Mouse (Mus musculus): ENCODE data around the gene Rtkn. TPM values are rescaled to one million over a fixed set of nuclear protein-coding genes. Genes with fewer than 3 reads are reported as not detected.
"Not testable (repeated sequence)": the region's sequence is repeated elsewhere in the genome, so short reads cannot be mapped to it uniquely, and the experiment has no call there.

Gene Rtkn
- polyA plus RNA-seq, 1 experiment from 2014 or later, result 20.3 TPM

- H3K4me1 ChIP-seq (replicated peaks), result peaks cover 37% of the 10 kb centered on the region
- peak overlapping the region; percentile 74 for H3K4me2 ChIP-seq
- H3K9ac ChIP-seq, result peak overlapping the region; percentile 65
- ATAC-seq (ENCODE audit: insufficient number of reproducible peaks, low FRiP score), result no peak
- H3K27ac ChIP-seq (ENCODE audit: poor library complexity, severe bottlenecking), result peak overlapping the region; percentile 36
- H3K27me3 ChIP-seq (replicated peaks), result no peaks in the 10 kb centered on the region
- WGBS, result 6% methylated on average over 41 of the region's 41 CpGs
- no peaks in the 10 kb centered on the region for H3K9me3 ChIP-seq (replicated peaks)
- H3K4me3 ChIP-seq, result peak overlapping the region; percentile 42
- H3K36me3 ChIP-seq, result peaks cover 12% of the 10 kb centered on the region
These were observed 7.0 kb downstream of the Rtkn start for GRCm38 (mm10) chr6:83142211-83142731.

GRCm38 (mm10) chr6:83142886-83143285, 7.6 kb downstream of the Rtkn start:
- H3K9ac ChIP-seq, result peak overlapping the region; percentile 65
- ATAC-seq (ENCODE audit: insufficient number of reproducible peaks, low FRiP score), result no peak
- peaks cover 18% of the 10 kb centered on the region for H3K36me3 ChIP-seq
- H3K4me3 ChIP-seq, result peak overlapping the region; percentile 42
- no peak overlapping the region for H3K27ac ChIP-seq (ENCODE audit: poor library complexity, severe bottlenecking)
- WGBS, result 42% methylated on average over 11 of the region's 11 CpGs
- H3K9me3 ChIP-seq (replicated peaks), result no peaks in the 10 kb centered on the region
- peaks cover 36% of the 10 kb centered on the region for H3K4me1 ChIP-seq (replicated peaks)
- H3K27me3 ChIP-seq (replicated peaks), result no peaks in the 10 kb centered on the region
- peak overlapping the region; percentile 74 for H3K4me2 ChIP-seq

GRCm38 (mm10) chr6:83145209-83145608, 9.9 kb downstream of the Rtkn start:
- Histone ChIP-seq H3K9ac (no peak overlapping the region), H3K27me3 (replicated peaks) (no peaks in the 10 kb centered on the region), H3K36me3 (peaks cover 41% of the 10 kb centered on the region), H3K4me1 (replicated peaks) (peaks cover 20% of the 10 kb centered on the region), H3K4me2 (no peak overlapping the region), H3K27ac (ENCODE audit: poor library complexity, severe bottlenecking) (no peak overlapping the region), H3K4me3 (no peak overlapping the region), H3K9me3 (replicated peaks) (no peaks in the 10 kb centered on the region)
- no peak for ATAC-seq (ENCODE audit: insufficient number of reproducible peaks, low FRiP score)
- WGBS, result 63% methylated on average over 2 of the region's 2 CpGs

- H3K4me3 ChIP-seq, result no peak overlapping the region
- WGBS, result 59% methylated on average over 9 of the region's 9 CpGs
- H3K36me3 ChIP-seq, result peaks cover 47% of the 10 kb centered on the region
- peaks cover 24% of the 10 kb centered on the region for H3K4me1 ChIP-seq (replicated peaks)
- H3K9ac ChIP-seq, result 0 out of 2 replicates have a peak overlapping the region, but pooled peaks have one; percentile 15
- H3K4me2 ChIP-seq, result no peak overlapping the region
- H3K27me3 ChIP-seq (replicated peaks), result no peaks in the 10 kb centered on the region
- H3K27ac ChIP-seq (ENCODE audit: poor library complexity, severe bottlenecking), result 0 out of 2 replicates have a peak overlapping the region, but pooled peaks have one; percentile 33
- ATAC-seq (ENCODE audit: insufficient number of reproducible peaks, low FRiP score), result no peak
- H3K9me3 ChIP-seq (replicated peaks), result no peaks in the 10 kb centered on the region
These were observed 10.5 kb downstream of the Rtkn start for GRCm38 (mm10) chr6:83145805-83146204.

- H3K36me3 ChIP-seq, result peaks cover 54% of the 10 kb centered on the region
- no peak overlapping the region for H3K4me3 ChIP-seq
- H3K9me3 ChIP-seq (replicated peaks), result no peaks in the 10 kb centered on the region
- H3K4me1 ChIP-seq (replicated peaks), result peaks cover 26% of the 10 kb centered on the region
- H3K27me3 ChIP-seq (replicated peaks), result no peaks in the 10 kb centered on the region
- no peak overlapping the region for H3K27ac ChIP-seq (ENCODE audit: poor library complexity, severe bottlenecking)
- WGBS, result 59% methylated on average over 7 of the region's 7 CpGs
- no peak overlapping the region for H3K4me2 ChIP-seq
- no peak overlapping the region for H3K9ac ChIP-seq
- ATAC-seq (ENCODE audit: insufficient number of reproducible peaks, low FRiP score), result no peak
These were observed 12.0 kb downstream of the Rtkn start for GRCm38 (mm10) chr6:83147280-83147679.

GRCm38 (mm10) chr6:83151721-83152120, 16.5 kb downstream of the Rtkn start:
- peaks cover 58% of the 10 kb centered on the region for H3K36me3 ChIP-seq
- peak overlapping the region; percentile 39 for H3K9ac ChIP-seq
- no peaks in the 10 kb centered on the region for H3K9me3 ChIP-seq (replicated peaks)
- peaks cover 25% of the 10 kb centered on the region for H3K4me1 ChIP-seq (replicated peaks)
- H3K4me3 ChIP-seq, result no peak overlapping the region
- no peak overlapping the region for H3K27ac ChIP-seq (ENCODE audit: poor library complexity, severe bottlenecking)
- 20% methylated on average over 8 of the region's 8 CpGs for WGBS
- ATAC-seq (ENCODE audit: insufficient number of reproducible peaks, low FRiP score), result no peak
- 0 out of 2 replicates have a peak, but pooled peaks cover 13% of the 10 kb centered on the region for H3K27me3 ChIP-seq (replicated peaks)
- 0 out of 2 replicates have a peak overlapping the region, but pooled peaks have one; percentile 6 for H3K4me2 ChIP-seq

GRCm38 (mm10) chr6:83153038-83153437, 17.8 kb downstream of the Rtkn start:
- H3K4me2 ChIP-seq, result no peak overlapping the region
- no peaks in the 10 kb centered on the region for H3K9me3 ChIP-seq (replicated peaks)
- H3K27me3 ChIP-seq (replicated peaks), result 0 out of 2 replicates have a peak, but pooled peaks cover 13% of the 10 kb centered on the region
- 82% methylated on average over 12 of the region's 12 CpGs for WGBS
- H3K4me1 ChIP-seq (replicated peaks), result peaks cover 25% of the 10 kb centered on the region
- H3K4me3 ChIP-seq, result no peak overlapping the region
- H3K9ac ChIP-seq, result no peak overlapping the region
- ATAC-seq (ENCODE audit: insufficient number of reproducible peaks, low FRiP score), result no peak
- H3K27ac ChIP-seq (ENCODE audit: poor library complexity, severe bottlenecking), result no peak overlapping the region
- H3K36me3 ChIP-seq, result peaks cover 46% of the 10 kb centered on the region

- H3K27me3 ChIP-seq (replicated peaks), result 0 out of 2 replicates have a peak, but pooled peaks cover 13% of the 10 kb centered on the region
- WGBS, result 55% methylated on average over 5 of the region's 5 CpGs
- peaks cover 25% of the 10 kb centered on the region for H3K4me1 ChIP-seq (replicated peaks)
- no peak overlapping the region for H3K4me3 ChIP-seq
- H3K36me3 ChIP-seq, result peaks cover 41% of the 10 kb centered on the region
- ATAC-seq (ENCODE audit: insufficient number of reproducible peaks, low FRiP score), result no peak
- no peak overlapping the region for H3K9ac ChIP-seq
- H3K9me3 ChIP-seq (replicated peaks), result no peaks in the 10 kb centered on the region
- H3K4me2 ChIP-seq, result no peak overlapping the region
- no peak overlapping the region for H3K27ac ChIP-seq (ENCODE audit: poor library complexity, severe bottlenecking)
These were observed 18.2 kb downstream of the Rtkn start for GRCm38 (mm10) chr6:83153485-83153884.

- WGBS, result 9% methylated on average over 23 of the region's 23 CpGs
- peaks cover 19% of the 10 kb centered on the region for H3K36me3 ChIP-seq
- peak overlapping the region; percentile 71 for H3K9ac ChIP-seq
- H3K9me3 ChIP-seq (replicated peaks), result no peaks in the 10 kb centered on the region
- H3K27me3 ChIP-seq (replicated peaks), result peaks cover 23% of the 10 kb centered on the region
- peak overlapping the region; percentile 88 for H3K4me2 ChIP-seq
- no peak for ATAC-seq (ENCODE audit: insufficient number of reproducible peaks, low FRiP score)
- peak overlapping the region; percentile 60 for H3K4me3 ChIP-seq
- peaks cover 22% of the 10 kb centered on the region for H3K4me1 ChIP-seq (replicated peaks)
- no peak overlapping the region for H3K27ac ChIP-seq (ENCODE audit: poor library complexity, severe bottlenecking)
These were observed 20.4 kb downstream of the Rtkn start for GRCm38 (mm10) chr6:83155552-83156238.

- Histone ChIP-seq H3K9ac (peak within 1 kb of the TSS; percentile 71), H3K9me3 (replicated peaks) (no peaks in the 10 kb centered on the region), H3K4me2 (peak within 1 kb of the TSS; percentile 88), H3K27me3 (replicated peaks) (peaks cover 29% of the 10 kb centered on the region), H3K4me1 (replicated peaks) (peaks cover 16% of the 10 kb centered on the region), H3K4me3 (peak within 1 kb of the TSS; percentile 60), H3K27ac (ENCODE audit: poor library complexity, severe bottlenecking) (no peak within 1 kb of the TSS), H3K36me3 (peaks cover 18% of the 10 kb centered on the region)
- peak; percentile 78 for ATAC-seq (ENCODE audit: insufficient number of reproducible peaks, low FRiP score)
- 2% methylated on average over 32 of the region's 32 CpGs for WGBS
These were observed 21.0 kb downstream of the Rtkn start, which contains the start of the genes Wdr54 and 1700003E16Rik for GRCm38 (mm10) chr6:83156259-83156684. Gene Wdr54 (minus strand): TSS chr6:83156397. Gene 1700003E16Rik (plus strand): TSS chr6:83156404.

GRCm38 (mm10) chr6:83159456-83159855, 24.2 kb downstream of the Rtkn start:
- H3K4me3 ChIP-seq; ATAC-seq (ENCODE audit: insufficient number of reproducible peaks, low FRiP score): not testable (repeated sequence)
- H3K27me3 ChIP-seq (replicated peaks), result peaks cover 41% of the 10 kb centered on the region

More at GRCm38 (mm10) chr6:83159456-83159855, 24.2 kb downstream of the Rtkn start:
- WGBS, result 32% methylated on average over 3 of the region's 3 CpGs
- not testable (repeated sequence) for H3K27ac ChIP-seq (ENCODE audit: poor library complexity, severe bottlenecking); H3K9ac ChIP-seq; H3K36me3 ChIP-seq; H3K9me3 ChIP-seq (replicated peaks); H3K4me2 ChIP-seq
- H3K4me1 ChIP-seq (replicated peaks), result peaks cover 22% of the 10 kb centered on the region
